Mouse (Mus musculus): Measurements from ENCODE around the gene Dennd2c.

The Dennd2c gene

GRCm38 (mm10) chr3:103139047-103139446 lies 36.6 kb downstream of the Dennd2c start:
- peak; percentile 77; the same call in 1 of the 2 replicates for TF ChIP-seq GATA4 (IDR thresholded peaks at IDR 0.05; ENCODE audit: insufficient replicate concordance, low read length)

- peak; percentile 60; the same call in 1 of the 2 replicates for TF ChIP-seq GATA4 (IDR thresholded peaks at IDR 0.05; ENCODE audit: insufficient replicate concordance, low read length)
Observed at GRCm38 (mm10) chr3:103140095-103140838, 37.9 kb downstream of the Dennd2c start.

- TF ChIP-seq GATA4 (IDR thresholded peaks at IDR 0.05; ENCODE audit: insufficient replicate concordance, low read length), result no peak
Observed at GRCm38 (mm10) chr3:103141287-103141686, 38.9 kb downstream of the Dennd2c start.

- no peak for TF ChIP-seq GATA4 (IDR thresholded peaks at IDR 0.05; ENCODE audit: insufficient replicate concordance, low read length)
Observed at GRCm38 (mm10) chr3:103142366-103142765, 40.0 kb downstream of the Dennd2c start.

- no peak for TF ChIP-seq GATA4 (IDR thresholded peaks at IDR 0.05; ENCODE audit: insufficient replicate concordance, low read length)
Observed at GRCm38 (mm10) chr3:103145336-103145735, 42.9 kb downstream of the Dennd2c start.

- no peak for TF ChIP-seq GATA4 (IDR thresholded peaks at IDR 0.05; ENCODE audit: insufficient replicate concordance, low read length)
Observed at GRCm38 (mm10) chr3:103145791-103146190, 43.4 kb downstream of the Dennd2c start.

- no peak for TF ChIP-seq GATA4 (IDR thresholded peaks at IDR 0.05; ENCODE audit: insufficient replicate concordance, low read length)
Observed at GRCm38 (mm10) chr3:103146330-103147166, 44.1 kb downstream of the Dennd2c start.

GRCm38 (mm10) chr3:103147775-103148174 lies 45.4 kb downstream of the Dennd2c start:
- TF ChIP-seq GATA4 (IDR thresholded peaks at IDR 0.05; ENCODE audit: insufficient replicate concordance, low read length), result no peak

GRCm38 (mm10) chr3:103148941-103149340 lies 46.5 kb downstream of the Dennd2c start:
- TF ChIP-seq GATA4 (IDR thresholded peaks at IDR 0.05; ENCODE audit: insufficient replicate concordance, low read length), result no peak

GRCm38 (mm10) chr3:103153761-103154160 lies 51.4 kb downstream of the Dennd2c start:
- no peak for TF ChIP-seq GATA4 (IDR thresholded peaks at IDR 0.05; ENCODE audit: insufficient replicate concordance, low read length)

- no peak for TF ChIP-seq GATA4 (IDR thresholded peaks at IDR 0.05; ENCODE audit: insufficient replicate concordance, low read length)
Observed at GRCm38 (mm10) chr3:103159232-103159900, 57.0 kb downstream of the Dennd2c start.

GRCm38 (mm10) chr3:103169771-103170170 lies 67.4 kb downstream of the Dennd2c start:
- TF ChIP-seq GATA4 (IDR thresholded peaks at IDR 0.05; ENCODE audit: insufficient replicate concordance, low read length), result no peak

GRCm38 (mm10) chr3:103171505-103172267 lies 69.3 kb downstream of the Dennd2c start, which contains the start of gene Bcas2:
Bcas2 (plus strand) TSS chr3:103171655.
- no peak; the same call in 1 of the 2 replicates for TF ChIP-seq GATA4 (IDR thresholded peaks at IDR 0.05; ENCODE audit: insufficient replicate concordance, low read length)

- TF ChIP-seq GATA4 (IDR thresholded peaks at IDR 0.05; ENCODE audit: insufficient replicate concordance, low read length), result no peak
Observed at GRCm38 (mm10) chr3:103172615-103173014, 70.2 kb downstream of the Dennd2c start.

GRCm38 (mm10) chr3:103176740-103177139 lies 74.3 kb downstream of the Dennd2c start:
- no peak for TF ChIP-seq GATA4 (IDR thresholded peaks at IDR 0.05; ENCODE audit: insufficient replicate concordance, low read length)
